Mouse (Mus musculus) G1E-ER4 (cell line): ENCODE data around the gene Plbd2. TPM values are rescaled to one million over a fixed set of nuclear protein-coding genes. Genes with fewer than 3 reads are reported as not detected.

ENCODE experiments used
- GATA1 ChIP-seq: IDR thresholded peaks from one replicate; pipeline ENCODE4 v1.8.0; 2012; ENCODE audit warnings: low read length, inconsistent platforms
- polyA plus RNA-seq: library from polyadenylated mRNA; stranded (reverse); fragments of >175 nt; gene quantifications from 2 replicates; pipeline ENCODE4 v1.2.3, GENCODE M21; 2012

The Plbd2 gene
- 23.7 and 28.7 TPM in 2 replicates for polyA plus RNA-seq

DNA sequence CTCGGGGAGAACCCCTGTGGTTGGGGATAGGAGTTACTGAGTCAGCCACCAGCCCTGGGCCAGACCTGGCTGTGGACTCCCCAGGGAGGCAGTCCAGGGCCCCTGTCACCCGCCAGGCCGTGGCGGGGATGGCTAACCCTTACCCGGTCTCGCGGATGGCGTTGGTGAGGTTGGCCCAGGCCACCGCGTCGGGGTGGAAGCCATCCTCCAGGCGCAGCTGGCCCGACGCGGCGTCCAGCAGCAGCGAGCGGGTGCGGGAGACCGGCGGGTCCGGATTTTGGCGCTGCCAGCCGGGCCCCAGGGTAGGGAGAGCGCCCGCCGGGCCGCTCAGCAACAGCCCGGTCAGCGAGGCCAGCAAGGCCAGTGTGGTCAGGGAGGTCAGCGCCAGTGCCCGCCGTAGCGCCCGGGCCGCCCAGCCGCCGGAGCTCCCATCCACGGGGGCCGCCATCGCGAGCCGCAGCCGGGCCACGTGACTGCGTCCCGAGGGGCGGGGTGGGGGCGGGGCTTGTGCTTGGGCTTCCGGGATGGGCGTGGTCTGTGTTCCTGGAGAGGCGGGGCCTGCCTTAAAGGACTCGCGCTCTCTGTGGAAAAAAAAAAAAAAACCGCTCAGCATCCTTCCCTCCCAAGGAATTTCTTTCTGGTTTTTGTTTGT is at the start of gene Plbd2:
Gene Plbd2 (minus strand): TSS at position 482 of the 652 bp plus-strand sequence.
- TF ChIP-seq GATA1 = no peak

DNA sequence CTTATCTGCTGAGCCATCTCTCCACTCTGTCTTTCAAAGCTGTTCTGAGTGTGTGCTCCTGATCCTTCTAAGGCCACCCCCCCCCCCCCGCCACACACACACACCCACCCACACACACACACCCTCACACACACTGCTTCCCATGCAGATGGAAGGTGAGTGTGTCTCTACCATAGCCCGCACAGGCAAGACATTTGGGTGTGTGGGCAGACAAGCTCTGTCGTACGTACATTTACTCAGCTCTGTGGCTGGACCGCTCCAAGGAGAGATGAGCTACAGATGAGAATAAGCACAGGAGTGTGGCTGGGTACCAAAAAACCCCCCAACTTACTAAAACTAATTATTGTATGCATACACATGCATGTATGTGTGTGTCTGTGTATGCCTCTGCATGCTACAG is 47.2 kb upstream of the Plbd2 start:
- TF ChIP-seq GATA1 = no peak

GRCm38 (mm10) chr5:120550137-120550536 is 46.7 kb upstream of the Plbd2 start:
- no peak for TF ChIP-seq GATA1

DNA sequence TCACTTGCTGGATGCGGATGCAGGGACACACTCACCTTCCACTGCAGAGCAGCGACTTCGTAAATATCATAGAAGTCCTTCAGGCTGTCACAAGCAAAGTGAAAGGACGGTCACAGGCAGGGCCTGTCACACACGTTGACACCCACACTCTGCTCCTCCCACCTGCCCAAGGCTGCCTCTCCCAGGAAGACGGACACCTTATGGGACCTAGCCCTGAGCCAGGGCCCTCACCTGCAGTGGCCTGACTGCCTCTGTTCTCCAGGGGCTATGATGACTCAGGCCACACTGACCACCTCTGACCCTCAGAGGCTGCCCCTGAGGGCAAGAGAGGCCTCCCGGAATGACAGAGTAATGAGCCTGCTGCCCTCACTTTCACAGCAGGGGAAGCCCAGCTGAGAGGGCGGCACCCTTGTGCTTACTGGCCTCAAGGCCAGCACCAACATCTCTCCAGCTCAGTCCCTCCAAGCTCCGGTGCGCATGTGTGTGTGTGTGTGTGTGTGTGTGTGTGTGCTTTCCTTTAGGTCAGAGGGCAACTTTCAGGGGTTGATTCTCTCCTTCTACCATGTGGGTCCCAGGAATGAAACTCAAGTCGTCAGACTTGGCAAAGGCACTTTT is 44.9 kb upstream of the Plbd2 start:
- no peak for TF ChIP-seq GATA1

- TF ChIP-seq GATA1 = no peak
Observed at GRCm38 (mm10) chr5:120536632-120537031, 33.2 kb upstream of the Plbd2 start.

GRCm38 (mm10) chr5:120536046-120536445 is 32.6 kb upstream of the Plbd2 start:
- TF ChIP-seq GATA1 = no peak

DNA sequence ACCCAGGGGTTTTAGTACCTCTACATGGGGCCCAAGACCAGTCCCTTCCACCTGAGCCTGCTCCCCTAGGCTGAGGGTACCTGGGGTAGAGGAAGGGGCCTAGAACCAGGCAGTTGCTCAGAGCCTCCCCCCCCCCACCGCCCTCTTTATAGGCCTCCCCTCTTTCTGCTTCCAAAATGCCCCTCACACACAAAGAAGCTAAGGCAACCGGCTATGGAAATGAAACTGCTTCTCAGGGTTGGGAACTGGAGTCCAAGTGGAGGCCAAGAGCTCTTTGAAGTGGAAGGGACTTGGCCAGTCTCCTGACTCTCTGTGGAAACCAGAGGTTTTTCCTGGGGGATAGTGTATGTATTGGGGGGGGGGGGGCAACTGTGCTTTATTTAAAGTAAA is 31.3 kb upstream of the Plbd2 start:
- no peak for TF ChIP-seq GATA1

DNA sequence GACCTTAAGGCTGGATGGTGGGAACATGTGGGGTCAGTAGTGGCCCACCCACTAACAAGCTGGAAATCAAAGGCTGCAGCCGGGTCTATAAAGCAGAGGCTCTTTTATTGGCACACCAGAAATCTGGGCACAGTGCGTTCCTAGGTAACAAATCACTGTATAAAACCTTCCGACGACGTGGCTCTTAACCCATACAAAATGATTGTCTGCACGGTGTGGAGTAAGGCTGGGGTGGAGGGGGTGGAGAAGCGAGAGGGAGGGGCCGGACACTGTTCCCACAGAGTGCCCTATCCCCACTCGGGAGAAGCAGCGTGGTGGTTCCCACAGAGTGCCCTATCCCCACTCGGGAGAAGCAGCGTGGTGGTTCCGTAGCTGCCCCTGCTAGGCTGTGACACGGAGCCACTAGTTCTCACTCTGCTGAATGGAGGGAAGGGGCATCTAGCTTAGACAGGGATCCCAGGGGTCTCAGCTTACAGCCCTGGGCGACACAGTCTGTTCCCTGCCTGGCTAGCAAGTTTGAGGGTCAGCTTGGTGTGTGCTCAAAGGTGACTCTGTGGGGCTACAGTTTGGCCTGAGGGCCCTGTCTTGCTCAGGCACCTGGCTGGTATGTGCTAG is 30.8 kb upstream of the Plbd2 start:
- no peak for TF ChIP-seq GATA1

DNA sequence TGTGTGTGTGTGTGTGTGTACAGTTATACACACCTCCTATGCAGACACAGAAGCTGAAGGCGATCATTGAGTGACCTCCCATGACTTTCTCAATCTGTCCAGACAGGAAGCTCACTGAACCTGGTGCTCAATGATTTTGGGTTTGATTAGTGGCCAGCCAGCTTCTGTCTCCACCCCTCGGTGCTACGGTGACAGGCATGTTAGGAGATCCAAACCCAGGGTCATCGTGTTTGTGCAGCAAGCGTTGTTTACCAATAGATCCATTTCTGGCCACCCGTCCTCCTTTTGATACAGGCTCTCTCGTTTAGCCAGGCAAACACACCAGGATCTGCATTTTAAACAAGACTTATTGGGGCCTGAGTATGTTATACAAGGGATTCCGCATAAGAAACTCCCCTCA is 28.2 kb upstream of the Plbd2 start:
- TF ChIP-seq GATA1 = no peak

DNA sequence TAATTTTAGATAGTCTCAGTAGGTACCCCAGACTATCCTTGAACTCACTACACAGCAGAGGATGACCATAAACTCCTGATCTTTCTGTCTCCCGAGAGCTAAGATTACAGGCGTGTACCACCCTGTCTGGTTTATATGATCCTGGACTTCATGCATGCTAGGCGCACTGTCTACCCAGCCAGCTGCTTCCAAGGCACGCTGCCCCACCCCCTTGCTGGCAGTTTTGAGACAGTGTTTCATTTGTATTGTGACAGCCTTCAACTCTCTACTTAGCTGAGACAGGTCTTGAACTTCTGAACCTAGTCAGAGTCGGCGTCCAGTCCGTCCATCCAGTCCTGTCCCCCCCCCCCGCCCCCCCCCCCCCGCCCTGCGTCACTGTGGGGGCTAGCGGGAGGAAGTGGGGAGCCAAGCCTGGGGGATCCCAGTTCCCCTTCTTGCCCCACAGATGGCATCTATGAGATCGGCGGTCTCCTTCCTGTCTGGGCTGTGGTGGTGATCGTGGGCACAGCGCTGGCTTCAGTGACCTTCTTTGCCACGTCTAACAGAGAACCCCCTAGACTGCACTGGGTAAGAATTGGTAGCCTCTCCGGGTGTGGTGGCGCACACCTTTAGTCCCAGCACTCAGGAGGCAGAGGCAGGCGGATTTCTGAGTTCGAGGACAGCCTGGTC is 24.0 kb upstream of the Plbd2 start:
- TF ChIP-seq GATA1 = no peak

- no peak for TF ChIP-seq GATA1
Observed at GRCm38 (mm10) chr5:120526311-120526710, 22.9 kb upstream of the Plbd2 start.

GRCm38 (mm10) chr5:120525737-120526136 is 22.3 kb upstream of the Plbd2 start:
- TF ChIP-seq GATA1 = no peak

- no peak for TF ChIP-seq GATA1
Observed at GRCm38 (mm10) chr5:120524736-120525135, 21.3 kb upstream of the Plbd2 start.

GRCm38 (mm10) chr5:120522649-120523048 is 19.2 kb upstream of the Plbd2 start:
- no peak for TF ChIP-seq GATA1

DNA sequence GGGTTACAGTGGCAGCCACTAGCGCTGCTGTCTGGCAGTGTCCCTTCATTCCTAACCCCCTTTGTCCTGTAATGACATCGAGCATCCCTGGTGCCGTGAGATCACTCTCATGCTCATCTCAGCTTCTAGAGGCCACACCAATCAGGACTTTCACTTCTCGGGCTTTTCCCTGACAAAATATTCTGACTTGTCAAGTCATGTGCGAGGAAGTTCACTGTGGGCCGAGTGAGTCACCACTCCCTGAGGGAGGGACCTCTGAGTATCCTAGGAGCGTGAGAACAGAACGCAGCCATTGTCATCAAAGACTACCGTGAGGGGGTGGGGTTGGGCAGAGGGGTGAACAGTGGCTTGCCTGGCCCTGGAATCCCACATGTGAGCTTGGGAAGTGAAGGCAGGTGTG is 14.1 kb upstream of the Plbd2 start:
- no peak for TF ChIP-seq GATA1

DNA sequence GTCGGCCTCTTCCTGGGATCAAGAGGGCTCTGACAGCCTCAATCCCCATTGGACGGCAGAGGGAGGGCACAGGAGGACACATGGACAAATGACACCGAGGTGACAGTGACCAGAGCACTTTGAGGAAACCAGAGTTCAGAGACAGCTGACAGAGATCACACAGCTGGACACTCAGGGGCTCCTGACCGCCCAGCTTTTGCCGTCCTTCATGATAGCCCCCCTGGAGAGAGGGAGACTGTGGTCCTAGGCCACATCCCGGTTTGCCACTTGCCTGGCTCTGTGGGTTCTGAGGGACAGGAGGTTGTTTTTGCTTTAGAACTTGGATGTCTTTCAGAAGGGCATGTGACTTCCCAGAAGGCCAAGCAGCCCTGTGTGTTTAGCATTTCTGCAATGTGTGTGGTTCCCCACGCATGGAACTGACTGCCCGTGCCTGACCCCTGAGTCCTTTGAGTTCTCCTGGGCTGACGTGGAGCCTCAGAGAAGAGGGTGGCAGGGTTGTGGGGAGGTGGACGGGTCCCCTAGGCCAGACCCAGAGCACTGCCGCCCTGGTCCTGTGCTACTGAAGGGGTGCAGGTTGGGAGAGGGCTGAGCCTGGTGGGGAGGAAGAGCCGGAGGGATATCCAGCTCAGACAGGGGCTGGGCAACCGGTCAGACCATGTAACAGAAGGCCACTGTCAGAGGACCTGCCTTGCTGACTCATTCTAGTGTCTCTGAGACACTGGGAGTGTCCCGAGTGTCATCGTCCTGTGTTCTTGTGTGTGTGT is 13.0 kb upstream of the Plbd2 start:
- TF ChIP-seq GATA1 = no peak
